ENCODE assay signal across 18 mouse cellular contexts in the genomic region with DNA sequence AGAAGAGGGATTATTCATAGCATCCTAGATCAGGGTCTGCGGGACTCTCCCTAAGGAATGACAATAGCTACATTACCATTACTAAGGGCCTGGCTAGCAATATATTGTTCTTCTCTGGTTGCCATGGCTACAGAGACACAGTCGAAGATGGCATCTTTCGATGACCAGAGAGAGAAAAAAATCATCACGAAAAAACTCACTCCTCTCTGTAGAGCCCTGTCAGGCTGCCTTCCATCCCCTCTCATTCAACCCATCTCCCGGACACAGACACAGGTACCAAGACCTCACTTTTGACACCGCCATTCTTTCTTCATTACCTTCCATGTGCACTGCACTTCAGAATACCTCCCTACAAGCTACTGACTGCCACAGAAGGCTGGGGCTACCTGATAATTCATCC. TPM values are rescaled to one million over a fixed set of nuclear protein-coding genes. Genes with fewer than 3 reads are reported as not detected.
DNase-seq lines count a peak whose midpoint lies in the region; ATAC-seq and TF ChIP-seq lines count a peak whose summit lies in the region.
"Had no signal": no experiment of that assay in that cellular context is flagged by ENCODE, and none has a peak within 500 bp of the region (broad histone marks: within the 10 kb centered on the region; RNA-seq: fewer than 3 reads in every experiment).

No protein-coding gene starts in this region.

- no peak for TF ChIP-seq CTCF in layer of hippocampus, adult 2 months (conservative IDR thresholded peaks at IDR 0.05)
- TF ChIP-seq CTCF in hindbrain, postnatal 0 days (IDR thresholded peaks at IDR 0.05; ENCODE audit: low read depth): no peak

- no peak overlapping the region for H3K4me3 ChIP-seq in layer of hippocampus, adult 2 months
- no peak overlapping the region for H3K4me3 ChIP-seq in forebrain, embryonic 14.5 days (ENCODE audit: low read depth, low read length)
- no peak overlapping the region for H3K4me3 ChIP-seq in hindbrain, postnatal 0 days (ENCODE audit: low read length)
- no peak overlapping the region for H3K4me3 ChIP-seq in neural tube, embryonic 14.5 days (ENCODE audit: low read depth, low read length)
- H3K4me3 ChIP-seq: limb, embryonic 15.5 days had no signal

- H3K36me3 ChIP-seq in forebrain, embryonic 14.5 days (ENCODE audit: control insufficient read depth, insufficient read depth, low read length): no peaks in the 10 kb centered on the region
- no peaks in the 10 kb centered on the region for H3K36me3 ChIP-seq in hindbrain, postnatal 0 days (ENCODE audit: insufficient read depth, low read length)
- no peaks in the 10 kb centered on the region for H3K36me3 ChIP-seq in neural tube, embryonic 14.5 days (ENCODE audit: control insufficient read depth, insufficient read depth, low read length)
- H3K36me3 ChIP-seq: limb, embryonic 15.5 days had no signal

- peak overlapping the region; percentile 28; the same call in 1 of the 2 replicates for H3K27ac ChIP-seq in layer of hippocampus, adult 2 months
- H3K27ac ChIP-seq in forebrain, embryonic 14.5 days (ENCODE audit: low read depth, low read length): peak overlapping the region; percentile 48; the same call in 1 of the 2 replicates
- 0 out of 2 replicates have a peak overlapping the region, but pooled peaks have one; percentile 32 for H3K27ac ChIP-seq in hindbrain, postnatal 0 days
- no peak overlapping the region for H3K27ac ChIP-seq in neural tube, embryonic 14.5 days (ENCODE audit: low read depth, low read length)
- H3K27ac ChIP-seq: kidney, postnatal 0 days; limb, embryonic 15.5 days; macrophage had no signal

- H3K9ac ChIP-seq in forebrain, embryonic 14.5 days (ENCODE audit: low read length): no peak overlapping the region
- H3K9ac ChIP-seq in hindbrain, postnatal 0 days (replicated peaks; ENCODE audit: low read length): no peak overlapping the region
- no peak overlapping the region for H3K9ac ChIP-seq in neural tube, embryonic 14.5 days (replicated peaks; ENCODE audit: low read depth, low read length)
- H3K9ac ChIP-seq: limb, embryonic 15.5 days; liver, postnatal 0 days had no signal

- no peaks in the 10 kb centered on the region for H3K27me3 ChIP-seq in forebrain, embryonic 14.5 days (replicated peaks; ENCODE audit: control insufficient read depth, insufficient read depth, low read length)
- H3K27me3 ChIP-seq in hindbrain, postnatal 0 days (ENCODE audit: insufficient read depth, low read length): no peaks in the 10 kb centered on the region
- H3K27me3 ChIP-seq in neural tube, embryonic 14.5 days (ENCODE audit: control insufficient read depth, insufficient read depth, low read length): no peaks in the 10 kb centered on the region

- H3K4me1 ChIP-seq in forebrain, embryonic 14.5 days (ENCODE audit: control insufficient read depth, insufficient read depth, low read length): no peaks in the 10 kb centered on the region
- H3K4me1 ChIP-seq in hindbrain, postnatal 0 days (ENCODE audit: insufficient read depth, low read length): no peaks in the 10 kb centered on the region
- no peaks in the 10 kb centered on the region for H3K4me1 ChIP-seq in neural tube, embryonic 14.5 days (ENCODE audit: control insufficient read depth, insufficient read depth, low read length)
- H3K4me1 ChIP-seq: limb, embryonic 15.5 days had no signal

- WGBS in forebrain, embryonic 14.5 days: 40% methylated on average over 6 of the region's 6 CpGs
- WGBS in hindbrain, postnatal 0 days: 30% methylated on average over 6 of the region's 6 CpGs
- WGBS in neural tube, embryonic 14.5 days: 24% methylated on average over 6 of the region's 6 CpGs

- no peak overlapping the region for H3K4me2 ChIP-seq in forebrain, embryonic 14.5 days (ENCODE audit: low read length)
- H3K4me2 ChIP-seq in hindbrain, postnatal 0 days (ENCODE audit: low read depth, low read length): no peak overlapping the region
- no peak overlapping the region for H3K4me2 ChIP-seq in neural tube, embryonic 14.5 days (ENCODE audit: low read depth, low read length)
- H3K4me2 ChIP-seq: limb, embryonic 15.5 days had no signal

- DNase-seq in layer of hippocampus, adult 2 months (ENCODE audit: low spot score in 2 of 2): no peak
- DNase-seq in layer of hippocampus, postnatal 25 days (ENCODE audit: extremely low spot score in 1 of 2, low spot score in 1 of 2): no peak
- DNase-seq in forebrain, embryonic 14.5 days (ENCODE audit: low spot score): peak; percentile 37
- peak; percentile 8 for DNase-seq in hindbrain, postnatal 0 days (ENCODE audit: low spot score)
- no peak for DNase-seq in cerebellum, postnatal 10 days
- no peak for DNase-seq in frontal cortex, postnatal 14 days (ENCODE audit: low spot score in 2 of 2)
- DNase-seq: adrenal gland, postnatal 25 days; cerebellum, adult 9-11 months; liver, postnatal 0 days; right cerebral cortex, postnatal 25 days; thymus, postnatal 4 days had no signal

- peak; percentile 53; the same call in 1 of the 2 replicates for ATAC-seq in forebrain, embryonic 14.5 days
- no peak; the same call in 1 of the 2 replicates for ATAC-seq in hindbrain, postnatal 0 days
- peak; percentile 54 for ATAC-seq in neural tube, embryonic 14.5 days (ENCODE audit: low read depth)
- ATAC-seq in megakaryocyte, adult 5-6 weeks (ENCODE audit: poor library complexity, severe bottlenecking): no peak
- ATAC-seq: intestine, embryonic 16.5 days; liver, postnatal 0 days had no signal

- no peaks in the 10 kb centered on the region for H3K9me3 ChIP-seq in forebrain, embryonic 14.5 days (replicated peaks; ENCODE audit: control insufficient read depth, low read length)
- no peaks in the 10 kb centered on the region for H3K9me3 ChIP-seq in hindbrain, postnatal 0 days (ENCODE audit: low read length)
- no peaks in the 10 kb centered on the region for H3K9me3 ChIP-seq in neural tube, embryonic 14.5 days (ENCODE audit: control insufficient read depth, low read length)
- H3K9me3 ChIP-seq: limb, embryonic 15.5 days had no signal

RNA-seq across cellular contexts. Expression of gene Arxes2, which starts 30.5 kb away (rescaled TPM):
- total RNA-seq in layer of hippocampus, adult 2 months (2021): 10 to 100 TPM; 60.7 to 62.9 TPM
- total RNA-seq in layer of hippocampus, postnatal 25 days (2021): 10 to 100 TPM; 64.8 to 76.9 TPM
- 206 and 225 TPM in 2 replicates for polyA plus RNA-seq in forebrain, embryonic 14.5 days (2014; fragmentation: Nextera tagmentation; extraction: Ambion mirVana)
- total RNA-seq in hindbrain, postnatal 0 days (2014; rRNA removed): 168 and 177 TPM in 2 replicates
- 312 and 317 TPM in 2 replicates for polyA plus RNA-seq in hindbrain, postnatal 0 days (2015; fragmentation: Nextera tagmentation; extraction: Ambion mirVana)
- polyA plus RNA-seq in neural tube, embryonic 14.5 days (2014; fragmentation: Nextera tagmentation; extraction: Ambion mirVana): 290 and 292 TPM in 2 replicates
- not detected in 2 replicates for total RNA-seq in megakaryocyte, adult 5-6 weeks (2015)
- not detected in 2 replicates for total RNA-seq in megakaryocyte, adult 5-6 weeks (2017)
- total RNA-seq: MEL had no signal
- polyA plus RNA-seq: macrophage had no signal

Comparison
In these comparisons a context has a peak if more than half of its experiments do, and no peak if none do; other contexts are left out.
1. DNase-seq: peak in forebrain, embryonic 14.5 days (single experiment) and hindbrain, postnatal 0 days (single experiment); none in layer of hippocampus, adult 2 months (0 of 2), layer of hippocampus, postnatal 25 days (0 of 2), cerebellum, postnatal 10 days (0 of 2) and frontal cortex, postnatal 14 days (0 of 2).
2. ATAC-seq: peak in forebrain, embryonic 14.5 days (single experiment) and neural tube, embryonic 14.5 days (single experiment); none in hindbrain, postnatal 0 days (single experiment) and megakaryocyte, adult 5-6 weeks (single experiment).
3. RNA of gene Arxes2, which starts 30.5 kb away (total RNA-seq): 168 to 177 TPM in hindbrain, postnatal 0 days, 64.8 to 76.9 TPM in layer of hippocampus, postnatal 25 days and 60.7 to 62.9 TPM in layer of hippocampus, adult 2 months; not detected in megakaryocyte, adult 5-6 weeks; every median in the first group is over 10 times any median in the second.